Mouse (Mus musculus): Measurements from ENCODE around the gene Adam10. TPM values are rescaled to one million over a fixed set of nuclear protein-coding genes. Genes with fewer than 3 reads are reported as not detected.

Gene Adam10
- polyA plus RNA-seq, 1 experiment from 2014 or later, result 61.4 TPM

GRCm38 (mm10) chr9:70655764-70656129 lies 23.1 kb upstream of the Adam10 start:
- no peak for ATAC-seq (replicated peaks; ENCODE audit: low FRiP score)
- no peaks in the 10 kb centered on the region for H3K27me3 ChIP-seq (ENCODE audit: control insufficient read depth, insufficient read depth, low read length)

GRCm38 (mm10) chr9:70656130-70657007 lies 22.4 kb upstream of the Adam10 start, which contains the start of gene Gm10642:
TSS of gene Gm10642 (plus strand) at chr9:70656251.
- Histone ChIP-seq H3K36me3 (ENCODE audit: control insufficient read depth, insufficient read depth, low read length) (no peaks in the 10 kb centered on the region), H3K27me3 (ENCODE audit: control insufficient read depth, insufficient read depth, low read length) (no peaks in the 10 kb centered on the region), H3K4me3 (ENCODE audit: low read depth, low read length) (peak within 1 kb of the TSS; percentile 83), H3K4me2 (ENCODE audit: low read depth, low read length, severe bottlenecking) (peak within 1 kb of the TSS; percentile 87), H3K4me1 (replicated peaks; ENCODE audit: control insufficient read depth, insufficient read depth, low read length) (0 out of 2 replicates have a peak, but pooled peaks cover 9% of the 10 kb centered on the region), H3K9ac (ENCODE audit: low read length) (peak within 1 kb of the TSS; percentile 79), H3K9me3 (ENCODE audit: control insufficient read depth, low read length) (no peaks in the 10 kb centered on the region), H3K27ac (ENCODE audit: low read depth, low read length) (peak within 1 kb of the TSS; percentile 80)
- WGBS, result under 1% methylated on average over 62 of the region's 72 CpGs
- ATAC-seq (replicated peaks; ENCODE audit: low FRiP score) (peak; percentile 71; the same call in 1 of the 2 replicates), DNase-seq (ENCODE audit: low spot score) (no peak)

More at GRCm38 (mm10) chr9:70655764-70656129, 23.1 kb upstream of the Adam10 start:
- no peak for DNase-seq (ENCODE audit: low spot score)
- Histone ChIP-seq H3K9ac (ENCODE audit: low read length) (no peak overlapping the region; the same call in 1 of the 2 replicates), H3K36me3 (ENCODE audit: control insufficient read depth, insufficient read depth, low read length) (no peaks in the 10 kb centered on the region), H3K4me1 (replicated peaks; ENCODE audit: control insufficient read depth, insufficient read depth, low read length) (0 out of 2 replicates have a peak, but pooled peaks cover 9% of the 10 kb centered on the region), H3K4me3 (ENCODE audit: low read depth, low read length) (peak overlapping the region; percentile 83), H3K4me2 (ENCODE audit: low read depth, low read length, severe bottlenecking) (peak overlapping the region; percentile 87), H3K9me3 (ENCODE audit: control insufficient read depth, low read length) (no peaks in the 10 kb centered on the region), H3K27ac (ENCODE audit: low read depth, low read length) (no peak overlapping the region)
- WGBS, result 46% methylated on average over 2 of the region's 2 CpGs

- Histone ChIP-seq H3K9me3 (ENCODE audit: control insufficient read depth, low read length) (no peaks in the 10 kb centered on the region), H3K9ac (ENCODE audit: low read length) (peak within 1 kb of the TSS; percentile 79), H3K27me3 (ENCODE audit: control insufficient read depth, insufficient read depth, low read length) (no peaks in the 10 kb centered on the region), H3K4me1 (replicated peaks; ENCODE audit: control insufficient read depth, insufficient read depth, low read length) (0 out of 2 replicates have a peak, but pooled peaks cover 9% of the 10 kb centered on the region), H3K4me3 (ENCODE audit: low read depth, low read length) (peak within 1 kb of the TSS; percentile 83), H3K27ac (ENCODE audit: low read depth, low read length) (peak within 1 kb of the TSS; percentile 80), H3K4me2 (ENCODE audit: low read depth, low read length, severe bottlenecking) (peak within 1 kb of the TSS; percentile 87), H3K36me3 (ENCODE audit: control insufficient read depth, insufficient read depth, low read length) (no peaks in the 10 kb centered on the region)
- DNase-seq (ENCODE audit: low spot score), result peak; percentile 99
- peak; percentile 97 for ATAC-seq (replicated peaks; ENCODE audit: low FRiP score)
- 3% methylated on average over 61 of the region's 67 CpGs for WGBS
These were observed 21.5 kb upstream of the Adam10 start, which contains the start of gene Mindy2 for GRCm38 (mm10) chr9:70657013-70657967. TSS of gene Mindy2 (minus strand) at chr9:70657174.

- no peak for DNase-seq (ENCODE audit: low spot score)
- no peak overlapping the region for H3K4me3 ChIP-seq (ENCODE audit: low read depth, low read length)
- no peak overlapping the region for H3K4me2 ChIP-seq (ENCODE audit: low read depth, low read length, severe bottlenecking)
- no peak overlapping the region for H3K27ac ChIP-seq (ENCODE audit: low read depth, low read length)
- ATAC-seq (replicated peaks; ENCODE audit: low FRiP score), result no peak
- H3K4me1 ChIP-seq (replicated peaks; ENCODE audit: control insufficient read depth, insufficient read depth, low read length), result 0 out of 2 replicates have a peak, but pooled peaks cover 9% of the 10 kb centered on the region
- no peaks in the 10 kb centered on the region for H3K27me3 ChIP-seq (ENCODE audit: control insufficient read depth, insufficient read depth, low read length)
- H3K36me3 ChIP-seq (ENCODE audit: control insufficient read depth, insufficient read depth, low read length), result no peaks in the 10 kb centered on the region
- no peak overlapping the region for H3K9ac ChIP-seq (ENCODE audit: low read length)
- 73% methylated on average over 2 of the region's 2 CpGs for WGBS
- H3K9me3 ChIP-seq (ENCODE audit: control insufficient read depth, low read length), result no peaks in the 10 kb centered on the region
These were observed 20.5 kb upstream of the Adam10 start for GRCm38 (mm10) chr9:70658266-70658665.

GRCm38 (mm10) chr9:70664847-70665246 lies 13.9 kb upstream of the Adam10 start:
- no peak overlapping the region for H3K4me2 ChIP-seq (ENCODE audit: low read depth, low read length, severe bottlenecking)
- no peaks in the 10 kb centered on the region for H3K27me3 ChIP-seq (ENCODE audit: control insufficient read depth, insufficient read depth, low read length)
- 83% methylated on average over 4 of the region's 4 CpGs for WGBS
- no peaks in the 10 kb centered on the region for H3K4me1 ChIP-seq (replicated peaks; ENCODE audit: control insufficient read depth, insufficient read depth, low read length)
- H3K9ac ChIP-seq (ENCODE audit: low read length), result no peak overlapping the region
- H3K27ac ChIP-seq (ENCODE audit: low read depth, low read length), result no peak overlapping the region
- no peak overlapping the region for H3K4me3 ChIP-seq (ENCODE audit: low read depth, low read length)
- no peak for DNase-seq (ENCODE audit: low spot score)
- no peak for ATAC-seq (replicated peaks; ENCODE audit: low FRiP score)
- no peaks in the 10 kb centered on the region for H3K36me3 ChIP-seq (ENCODE audit: control insufficient read depth, insufficient read depth, low read length)
- H3K9me3 ChIP-seq (ENCODE audit: control insufficient read depth, low read length), result no peaks in the 10 kb centered on the region

GRCm38 (mm10) chr9:70665372-70666145 lies 13.2 kb upstream of the Adam10 start:
- H3K9me3 ChIP-seq (ENCODE audit: control insufficient read depth, low read length), result no peaks in the 10 kb centered on the region
- 75% methylated on average over 16 of the region's 16 CpGs for WGBS
- no peak overlapping the region for H3K9ac ChIP-seq (ENCODE audit: low read length)
- no peak overlapping the region for H3K27ac ChIP-seq (ENCODE audit: low read depth, low read length)
- H3K27me3 ChIP-seq (ENCODE audit: control insufficient read depth, insufficient read depth, low read length), result no peaks in the 10 kb centered on the region
- ATAC-seq (replicated peaks; ENCODE audit: low FRiP score), result no peak
- H3K4me2 ChIP-seq (ENCODE audit: low read depth, low read length, severe bottlenecking), result no peak overlapping the region
- no peaks in the 10 kb centered on the region for H3K36me3 ChIP-seq (ENCODE audit: control insufficient read depth, insufficient read depth, low read length)
- no peaks in the 10 kb centered on the region for H3K4me1 ChIP-seq (replicated peaks; ENCODE audit: control insufficient read depth, insufficient read depth, low read length)
- DNase-seq (ENCODE audit: low spot score), result no peak
- no peak overlapping the region for H3K4me3 ChIP-seq (ENCODE audit: low read depth, low read length)

- no peak overlapping the region for H3K9ac ChIP-seq (ENCODE audit: low read length)
- ATAC-seq (replicated peaks; ENCODE audit: low FRiP score) (no peak), DNase-seq (ENCODE audit: low spot score) (no peak)
- H3K27ac ChIP-seq (ENCODE audit: low read depth, low read length), result no peak overlapping the region
- no peak overlapping the region for H3K4me3 ChIP-seq (ENCODE audit: low read depth, low read length)
- H3K9me3 ChIP-seq (ENCODE audit: control insufficient read depth, low read length), result no peaks in the 10 kb centered on the region
- H3K4me2 ChIP-seq (ENCODE audit: low read depth, low read length, severe bottlenecking), result no peak overlapping the region
- no peaks in the 10 kb centered on the region for H3K36me3 ChIP-seq (ENCODE audit: control insufficient read depth, insufficient read depth, low read length)
- no peaks in the 10 kb centered on the region for H3K27me3 ChIP-seq (ENCODE audit: control insufficient read depth, insufficient read depth, low read length)
- H3K4me1 ChIP-seq (replicated peaks; ENCODE audit: control insufficient read depth, insufficient read depth, low read length), result no peaks in the 10 kb centered on the region
- WGBS, result 70% methylated on average over 7 of the region's 7 CpGs
These were observed 12.0 kb upstream of the Adam10 start for GRCm38 (mm10) chr9:70666811-70667210.

- H3K27ac ChIP-seq (ENCODE audit: low read depth, low read length), result no peak overlapping the region
- no peak overlapping the region for H3K4me3 ChIP-seq (ENCODE audit: low read depth, low read length)
- no peak overlapping the region for H3K4me2 ChIP-seq (ENCODE audit: low read depth, low read length, severe bottlenecking)
- ATAC-seq (replicated peaks; ENCODE audit: low FRiP score), result no peak
- H3K4me1 ChIP-seq (replicated peaks; ENCODE audit: control insufficient read depth, insufficient read depth, low read length), result no peaks in the 10 kb centered on the region
- DNase-seq (ENCODE audit: low spot score), result no peak
- H3K9ac ChIP-seq (ENCODE audit: low read length), result no peak overlapping the region
- no peaks in the 10 kb centered on the region for H3K36me3 ChIP-seq (ENCODE audit: control insufficient read depth, insufficient read depth, low read length)
- H3K27me3 ChIP-seq (ENCODE audit: control insufficient read depth, insufficient read depth, low read length), result no peaks in the 10 kb centered on the region
- no peaks in the 10 kb centered on the region for H3K9me3 ChIP-seq (ENCODE audit: control insufficient read depth, low read length)
These were observed 10.7 kb upstream of the Adam10 start for GRCm38 (mm10) chr9:70668048-70668447.

Data from forebrain, embryonic 11.5 days (tissue).